Mouse (Mus musculus): ENCODE measurements around the gene Ptgs1. TPM values are rescaled to one million over a fixed set of nuclear protein-coding genes. Genes with fewer than 3 reads are reported as not detected.
A peak's percentile ranks its signal among the peaks of the same experiment; 100 is the strongest.

Gene Ptgs1
- polyA plus RNA-seq, 1 experiment from 2014 or later: 36.2 TPM

DNA sequence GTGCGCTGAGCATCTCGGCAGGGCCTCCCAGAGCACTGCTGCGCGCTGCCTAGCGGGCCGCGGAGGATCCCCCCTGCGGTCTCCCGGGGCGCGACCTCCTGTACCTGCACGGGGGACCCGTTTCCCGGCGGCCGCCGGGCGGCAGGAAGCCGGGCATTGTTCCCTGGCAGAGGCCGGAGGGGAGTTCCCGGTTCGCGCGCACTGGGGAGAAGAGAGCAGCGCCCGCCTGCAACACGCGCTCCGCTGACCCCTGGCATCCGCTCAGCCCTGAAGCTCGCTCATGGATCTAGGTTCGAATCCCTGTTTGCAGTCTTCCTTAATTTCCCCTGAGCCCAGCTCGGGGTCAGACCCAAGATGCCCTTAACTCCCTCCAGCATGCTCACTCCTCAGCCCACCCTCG is 19.4 kb upstream of the Ptgs1 start:
- Histone ChIP-seq H3K9me3 (ENCODE audit: control insufficient read depth, low read length) (no peaks in the 10 kb centered on the region), H3K36me3 (ENCODE audit: control insufficient read depth, insufficient read depth, low read length) (no peaks in the 10 kb centered on the region), H3K27me3 (ENCODE audit: control insufficient read depth, insufficient read depth, low read length) (peaks cover 3% of the 10 kb centered on the region; the same call in 1 of the 2 replicates), H3K27ac (replicated peaks) (no peak overlapping the region), H3K9ac (ENCODE audit: low read length) (0 out of 2 replicates have a peak overlapping the region, but pooled peaks have one; percentile 31), H3K4me1 (replicated peaks; ENCODE audit: control insufficient read depth, insufficient read depth) (no peaks in the 10 kb centered on the region), H3K4me3 (ENCODE audit: low read depth, low read length) (no peak overlapping the region), H3K4me2 (replicated peaks; ENCODE audit: low read depth) (0 out of 2 replicates have a peak overlapping the region, but pooled peaks have one; percentile 17)
- no peak for ATAC-seq (ENCODE audit: low FRiP score, low TSS enrichment)
- TF ChIP-seq CTCF (IDR thresholded peaks at IDR 0.05; ENCODE audit: low read depth) (no peak), EP300 (optimal IDR thresholded peaks at IDR 0.05) (no peak)
- 12% methylated on average over 26 of the region's 34 CpGs for WGBS
- no peak for DNase-seq (ENCODE audit: low spot score)

DNA sequence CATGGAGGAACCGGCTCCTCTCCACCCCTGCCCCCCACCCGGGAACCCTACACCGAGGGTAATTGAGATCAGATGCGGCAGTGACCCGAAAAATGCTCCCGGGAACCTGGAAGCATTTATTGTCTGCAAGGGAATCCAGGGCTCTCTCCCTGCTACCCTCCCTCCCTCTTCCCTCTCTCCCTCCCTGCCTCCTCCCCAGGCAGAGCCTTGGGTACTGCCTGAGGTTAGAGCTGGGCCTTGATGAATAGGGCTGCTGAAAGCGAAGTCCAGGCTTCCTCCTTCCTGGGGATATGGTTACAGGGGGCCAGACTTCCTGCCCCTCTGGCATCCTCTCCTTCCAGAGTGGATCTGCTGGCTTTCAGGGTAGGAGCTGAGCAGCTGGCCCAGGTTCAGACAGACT is 18.4 kb upstream of the Ptgs1 start:
- WGBS: 73% methylated on average over 7 of the region's 7 CpGs
- Histone ChIP-seq H3K36me3 (ENCODE audit: control insufficient read depth, insufficient read depth, low read length) (no peaks in the 10 kb centered on the region), H3K27me3 (ENCODE audit: control insufficient read depth, insufficient read depth, low read length) (peaks cover 3% of the 10 kb centered on the region; the same call in 1 of the 2 replicates), H3K4me3 (ENCODE audit: low read depth, low read length) (no peak overlapping the region), H3K9ac (ENCODE audit: low read length) (no peak overlapping the region), H3K9me3 (ENCODE audit: control insufficient read depth, low read length) (no peaks in the 10 kb centered on the region), H3K4me1 (replicated peaks; ENCODE audit: control insufficient read depth, insufficient read depth) (no peaks in the 10 kb centered on the region; the same call in 1 of the 2 replicates), H3K4me2 (replicated peaks; ENCODE audit: low read depth) (no peak overlapping the region), H3K27ac (replicated peaks) (no peak overlapping the region)
- TF ChIP-seq CTCF (IDR thresholded peaks at IDR 0.05; ENCODE audit: low read depth): no peak
- TF ChIP-seq EP300 (optimal IDR thresholded peaks at IDR 0.05): no peak
- DNase-seq (ENCODE audit: low spot score) (no peak), ATAC-seq (ENCODE audit: low FRiP score, low TSS enrichment) (no peak)

DNA sequence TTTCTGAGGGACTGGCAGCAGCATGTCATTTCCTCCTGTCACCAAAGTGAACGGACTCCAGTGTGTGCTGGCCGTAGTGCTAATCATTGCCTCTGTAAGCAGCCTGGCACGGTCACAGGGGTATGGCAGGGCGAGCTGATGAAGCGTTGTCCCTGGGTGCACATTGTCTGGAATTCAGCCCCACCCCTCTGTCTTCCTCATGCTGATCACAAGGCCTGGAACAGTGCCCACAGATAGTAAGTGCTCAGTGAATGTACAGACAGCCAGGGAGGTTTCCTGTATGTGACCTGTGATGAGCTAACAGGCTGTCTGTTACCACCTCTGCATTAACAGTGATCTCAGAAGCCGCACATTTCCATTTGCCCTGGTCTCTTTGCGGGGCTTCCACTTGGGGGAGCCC is 17.1 kb upstream of the Ptgs1 start:
- no peaks in the 10 kb centered on the region for H3K9me3 ChIP-seq (ENCODE audit: control insufficient read depth, low read length)
- 51% methylated on average over 7 of the region's 7 CpGs for WGBS
- TF ChIP-seq CTCF (IDR thresholded peaks at IDR 0.05; ENCODE audit: low read depth) (no peak), EP300 (optimal IDR thresholded peaks at IDR 0.05) (no peak)
- no peak overlapping the region for H3K4me3 ChIP-seq (ENCODE audit: low read depth, low read length)
- ATAC-seq (ENCODE audit: low FRiP score, low TSS enrichment): no peak
- no peaks in the 10 kb centered on the region for H3K36me3 ChIP-seq (ENCODE audit: control insufficient read depth, insufficient read depth, low read length)
- no peak overlapping the region for H3K4me2 ChIP-seq (replicated peaks; ENCODE audit: low read depth)
- DNase-seq (ENCODE audit: low spot score): no peak
- no peak overlapping the region for H3K27ac ChIP-seq (replicated peaks)
- H3K4me1 ChIP-seq (replicated peaks; ENCODE audit: control insufficient read depth, insufficient read depth): peaks cover 4% of the 10 kb centered on the region; the same call in 1 of the 2 replicates
- H3K27me3 ChIP-seq (ENCODE audit: control insufficient read depth, insufficient read depth, low read length): peaks cover 3% of the 10 kb centered on the region; the same call in 1 of the 2 replicates
- H3K9ac ChIP-seq (ENCODE audit: low read length): no peak overlapping the region

DNA sequence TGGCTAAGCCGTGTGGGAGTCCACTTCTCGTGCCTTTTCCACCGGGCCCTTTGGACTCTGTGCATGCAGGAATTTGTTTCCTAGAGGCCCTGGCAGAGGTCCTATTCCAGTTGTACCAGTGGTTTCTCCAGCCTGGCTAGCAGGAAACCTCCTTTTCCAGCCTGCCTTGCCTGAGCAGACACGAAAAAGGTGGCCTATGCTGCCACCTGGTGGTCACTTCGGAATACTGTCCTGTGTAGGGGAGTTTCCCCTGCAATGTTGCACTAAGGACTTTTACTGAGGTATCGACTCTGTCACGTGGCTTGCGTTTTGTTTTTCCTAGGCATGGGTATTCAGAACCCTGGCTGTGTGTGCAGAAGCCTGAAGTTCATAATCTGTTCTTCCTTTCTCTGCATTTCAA is 16.2 kb upstream of the Ptgs1 start:
- Histone ChIP-seq H3K9me3 (ENCODE audit: control insufficient read depth, low read length) (no peaks in the 10 kb centered on the region), H3K4me2 (replicated peaks; ENCODE audit: low read depth) (peak overlapping the region; percentile 32; the same call in 1 of the 2 replicates), H3K4me1 (replicated peaks; ENCODE audit: control insufficient read depth, insufficient read depth) (peaks cover 4% of the 10 kb centered on the region; the same call in 1 of the 2 replicates), H3K27me3 (ENCODE audit: control insufficient read depth, insufficient read depth, low read length) (peaks cover 3% of the 10 kb centered on the region; the same call in 1 of the 2 replicates), H3K9ac (ENCODE audit: low read length) (no peak overlapping the region), H3K4me3 (ENCODE audit: low read depth, low read length) (no peak overlapping the region), H3K36me3 (ENCODE audit: control insufficient read depth, insufficient read depth, low read length) (no peaks in the 10 kb centered on the region), H3K27ac (replicated peaks) (no peak overlapping the region)
- TF ChIP-seq CTCF (IDR thresholded peaks at IDR 0.05; ENCODE audit: low read depth): peak; percentile 90
- TF ChIP-seq EP300 (optimal IDR thresholded peaks at IDR 0.05): no peak
- ATAC-seq (ENCODE audit: low FRiP score, low TSS enrichment) (peak; percentile 86), DNase-seq (ENCODE audit: low spot score) (peak; percentile 90)
- 2% methylated on average over 8 of the region's 8 CpGs for WGBS

DNA sequence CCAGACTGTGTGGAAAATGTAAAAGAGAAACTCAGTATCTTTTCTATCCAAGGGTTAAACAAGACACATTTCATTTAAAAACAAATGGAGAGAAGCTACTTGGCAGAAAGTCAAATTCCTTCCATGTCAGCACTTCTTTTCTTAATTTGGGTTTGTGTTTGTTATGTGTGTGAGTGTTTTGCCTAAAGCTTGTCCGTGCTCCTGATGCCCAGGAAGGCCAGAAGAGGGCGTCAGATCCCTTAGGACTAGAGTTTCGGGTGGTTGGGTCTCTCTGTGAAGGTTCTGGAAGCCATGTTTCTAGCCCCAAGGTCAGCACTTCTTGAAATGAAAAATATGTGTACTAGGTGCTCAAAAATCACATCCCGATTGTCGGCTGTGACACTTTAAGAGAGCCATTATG is 15.8 kb upstream of the Ptgs1 start:
- Histone ChIP-seq H3K9ac (ENCODE audit: low read length) (no peak overlapping the region), H3K27ac (replicated peaks) (no peak overlapping the region), H3K4me2 (replicated peaks; ENCODE audit: low read depth) (peak overlapping the region; percentile 32; the same call in 1 of the 2 replicates), H3K4me1 (replicated peaks; ENCODE audit: control insufficient read depth, insufficient read depth) (peaks cover 4% of the 10 kb centered on the region; the same call in 1 of the 2 replicates), H3K9me3 (ENCODE audit: control insufficient read depth, low read length) (no peaks in the 10 kb centered on the region), H3K4me3 (ENCODE audit: low read depth, low read length) (no peak overlapping the region), H3K27me3 (ENCODE audit: control insufficient read depth, insufficient read depth, low read length) (peaks cover 3% of the 10 kb centered on the region; the same call in 1 of the 2 replicates), H3K36me3 (ENCODE audit: control insufficient read depth, insufficient read depth, low read length) (no peaks in the 10 kb centered on the region)
- DNase-seq (ENCODE audit: low spot score) (no peak), ATAC-seq (ENCODE audit: low FRiP score, low TSS enrichment) (no peak; the same call in 1 of the 2 replicates)
- WGBS: 65% methylated on average over 5 of the region's 5 CpGs
- no peak for TF ChIP-seq EP300 (optimal IDR thresholded peaks at IDR 0.05)
- peak; percentile 75 for TF ChIP-seq CTCF (IDR thresholded peaks at IDR 0.05; ENCODE audit: low read depth)

DNA sequence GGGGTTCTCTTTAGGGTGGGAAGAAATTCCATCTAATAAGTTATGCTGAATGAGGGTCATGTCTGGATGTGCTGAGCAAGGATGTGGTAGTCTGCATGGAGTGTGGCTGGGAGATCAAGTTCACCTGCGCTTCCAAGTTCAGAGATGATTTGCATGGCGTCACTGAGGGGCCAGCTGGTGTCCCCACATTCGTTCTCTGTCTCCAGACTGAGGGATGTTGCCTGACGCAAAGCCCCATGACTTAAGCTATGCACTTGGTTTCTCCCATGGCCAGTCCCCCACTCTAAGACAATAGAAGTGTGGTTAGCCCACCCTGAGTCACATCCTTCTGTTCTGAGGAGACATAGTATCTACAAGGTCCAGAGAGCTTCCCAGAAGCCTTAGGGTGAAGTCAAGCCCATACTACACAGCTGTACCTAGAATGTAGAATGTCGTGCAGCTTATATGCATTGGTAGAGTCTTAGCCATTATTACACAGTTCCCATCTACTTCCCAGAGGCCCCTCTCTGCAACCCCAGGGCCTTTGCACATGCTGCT is 15.0 kb upstream of the Ptgs1 start:
- DNase-seq (ENCODE audit: low spot score) (no peak), ATAC-seq (ENCODE audit: low FRiP score, low TSS enrichment) (no peak)
- Histone ChIP-seq H3K9ac (ENCODE audit: low read length) (no peak overlapping the region), H3K9me3 (ENCODE audit: control insufficient read depth, low read length) (no peaks in the 10 kb centered on the region), H3K4me3 (ENCODE audit: low read depth, low read length) (no peak overlapping the region), H3K27me3 (ENCODE audit: control insufficient read depth, insufficient read depth, low read length) (peaks cover 3% of the 10 kb centered on the region; the same call in 1 of the 2 replicates), H3K4me2 (replicated peaks; ENCODE audit: low read depth) (no peak overlapping the region), H3K36me3 (ENCODE audit: control insufficient read depth, insufficient read depth, low read length) (no peaks in the 10 kb centered on the region), H3K4me1 (replicated peaks; ENCODE audit: control insufficient read depth, insufficient read depth) (peaks cover 4% of the 10 kb centered on the region; the same call in 1 of the 2 replicates), H3K27ac (replicated peaks) (no peak overlapping the region)
- 92% methylated on average over 5 of the region's 5 CpGs for WGBS
- no peak for TF ChIP-seq CTCF (IDR thresholded peaks at IDR 0.05; ENCODE audit: low read depth)
- TF ChIP-seq EP300 (optimal IDR thresholded peaks at IDR 0.05): no peak

Data from stomach, postnatal 0 days (tissue).